Mouse (Mus musculus) mature B cell (primary cell): Measurements from ENCODE around the gene Dennd1a.
"Not testable (repeated sequence)": the region's sequence is repeated elsewhere in the genome, so short reads cannot be mapped to it uniquely, and the experiment has no call there.

Experiments used
- in situ Hi-C: fragments of 300-500 bp; cut with MboI; formaldehyde crosslinking; loops from 2 replicates; pipeline ENCODE4 v1.14.3; 2019

Gene Dennd1a

GRCm38 (mm10) chr2:37969713-37970485 lies 317.3 kb downstream of the Dennd1a start:
- in situ Hi-C loops, result no loop called here

DNA sequence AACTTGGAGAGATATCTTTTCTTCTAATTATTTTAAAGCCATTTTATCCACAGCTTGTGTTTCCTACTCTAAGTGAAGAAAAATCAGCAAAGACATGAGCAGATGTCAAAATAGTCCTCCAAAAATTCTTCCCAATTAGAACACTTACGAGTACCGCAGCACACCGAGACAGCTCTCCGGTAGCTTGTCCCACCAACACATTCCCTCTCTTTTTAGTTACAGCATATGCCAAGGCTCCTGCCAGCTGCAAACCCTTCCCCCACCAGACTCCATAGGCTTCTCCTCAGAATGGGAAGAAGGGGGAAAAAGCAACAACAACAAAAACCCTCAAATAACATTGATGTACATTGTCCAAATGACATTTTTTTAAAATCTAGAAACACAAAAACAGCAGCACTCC lies 322.7 kb downstream of the Dennd1a start:
- in situ Hi-C loops, result no loop called here

DNA sequence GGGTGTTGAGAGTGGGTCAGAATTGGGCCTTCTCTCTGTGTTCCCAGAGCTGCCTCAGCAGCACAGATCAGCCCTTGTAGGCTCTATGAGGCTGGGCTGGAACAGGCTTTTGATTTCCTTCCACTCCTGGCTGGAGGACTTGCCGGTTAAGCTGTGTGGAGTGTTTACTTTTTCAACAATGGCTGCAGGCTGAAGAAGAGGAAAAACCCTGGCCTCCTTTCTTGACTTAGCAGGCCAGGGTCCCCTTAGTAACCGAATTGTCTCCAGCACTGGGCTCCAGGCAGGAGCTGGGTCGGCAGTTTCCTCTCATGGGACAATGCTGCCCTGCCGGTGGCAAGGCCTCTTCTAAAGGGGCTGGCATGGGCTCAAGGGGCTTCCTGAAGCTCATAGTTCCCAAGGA lies 323.8 kb downstream of the Dennd1a start:
- in situ Hi-C loops, result no loop called here

- in situ Hi-C loops, result no loop called here
These were observed 338.8 kb downstream of the Dennd1a start for GRCm38 (mm10) chr2:37948424-37948823.

DNA sequence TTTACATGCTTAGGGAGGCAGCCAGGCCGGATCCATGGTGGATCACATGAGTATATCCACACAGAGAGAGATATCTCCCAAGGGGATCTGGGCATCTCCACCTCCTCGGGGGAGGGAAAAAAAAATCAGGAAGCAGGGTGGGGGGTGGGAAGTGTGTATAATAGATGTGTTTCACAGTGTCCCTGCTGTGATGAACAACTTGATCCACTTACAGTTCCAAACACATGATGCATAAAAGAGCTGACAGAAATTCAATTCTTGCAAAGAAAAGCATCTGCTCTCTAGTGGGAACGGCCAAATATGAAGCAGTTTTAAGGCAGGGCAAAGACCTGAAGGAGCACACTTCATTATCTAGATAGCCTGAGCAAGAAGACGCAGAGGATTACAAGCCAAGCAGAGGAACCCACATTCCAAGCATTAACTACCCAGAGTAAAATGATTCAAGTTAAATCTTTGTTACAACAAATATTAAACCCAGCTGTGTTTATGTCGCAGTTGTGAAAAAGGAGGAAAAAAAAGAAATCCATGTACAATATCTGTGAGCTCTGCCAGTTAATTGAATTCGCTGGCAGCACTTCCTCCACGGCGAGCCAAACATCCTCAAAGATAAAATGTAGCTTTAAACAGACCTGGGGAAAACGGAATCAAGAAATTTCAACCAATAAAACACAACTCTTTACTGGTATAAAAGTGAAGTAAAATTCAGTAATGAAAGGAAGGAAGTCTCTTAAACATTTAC lies 341.4 kb downstream of the Dennd1a start:
- in situ Hi-C loops, result no loop called here

GRCm38 (mm10) chr2:37942906-37943305 lies 344.3 kb downstream of the Dennd1a start:
- in situ Hi-C loops, result no loop called here

GRCm38 (mm10) chr2:37941741-37942140 lies 345.4 kb downstream of the Dennd1a start:
- in situ Hi-C loops, result no loop called here

DNA sequence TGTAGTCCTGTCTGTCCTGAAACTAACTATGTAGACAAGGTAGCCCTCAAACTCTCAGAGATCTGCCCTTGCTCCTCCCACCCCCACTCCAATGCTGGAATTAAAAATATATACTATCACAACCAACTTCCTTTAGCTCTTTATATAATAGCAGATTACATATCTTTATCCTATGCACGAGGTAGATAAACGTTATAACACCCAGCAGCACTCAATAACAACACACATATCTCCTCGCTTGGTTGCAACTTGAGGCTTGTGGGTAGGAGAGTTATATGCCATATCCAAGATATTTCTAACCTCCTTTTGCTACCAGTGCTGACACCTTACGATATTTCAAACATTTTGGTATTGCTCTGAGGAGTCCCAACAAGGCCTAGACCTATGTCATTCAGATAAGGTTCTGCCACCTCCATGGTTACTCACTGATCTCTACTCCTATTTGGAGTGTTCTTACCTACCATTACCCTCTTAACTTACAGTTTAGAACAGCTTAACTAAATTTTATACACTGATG lies 346.3 kb downstream of the Dennd1a start:
- in situ Hi-C loops, result no loop called here

DNA sequence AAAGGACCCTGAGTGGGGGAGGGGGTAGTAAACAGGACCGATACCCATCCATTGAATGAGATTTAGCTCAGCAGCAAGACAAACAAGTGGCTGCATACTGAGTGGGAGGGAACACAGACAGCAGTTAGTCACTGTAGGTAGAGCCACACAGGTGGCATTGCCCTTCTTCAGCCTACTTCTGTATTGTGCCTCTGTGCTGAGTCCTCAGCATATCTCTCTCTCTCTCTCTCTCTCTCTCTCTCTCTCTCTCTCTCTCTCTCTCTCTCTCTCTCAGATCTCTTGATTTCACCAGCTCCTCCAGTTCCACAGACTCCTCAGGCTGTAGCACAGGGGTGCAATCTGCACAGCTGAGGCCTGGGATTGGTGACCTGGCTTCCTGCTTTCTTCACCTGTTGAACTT lies 347.2 kb downstream of the Dennd1a start:
- in situ Hi-C loops, result no loop called here

DNA sequence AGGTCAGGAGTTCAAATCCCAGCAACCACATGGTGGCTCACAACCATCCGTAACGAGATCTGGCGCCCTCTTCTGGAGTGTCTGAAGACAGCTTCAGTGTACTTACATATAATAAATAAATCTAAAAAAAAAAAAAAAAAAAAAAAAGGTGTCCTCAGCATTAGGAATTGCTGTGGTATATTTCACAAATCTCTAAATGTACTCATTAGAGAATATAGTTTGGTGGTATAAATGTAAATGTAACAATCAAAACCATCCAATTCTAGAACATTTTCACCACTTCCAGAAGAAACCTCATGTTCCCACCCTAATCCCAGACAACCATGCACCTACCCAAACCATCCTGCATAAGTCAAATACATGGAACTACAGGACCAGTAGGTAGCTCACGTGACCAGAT lies 350.3 kb downstream of the Dennd1a start:
- in situ Hi-C loops, result not testable (repeated sequence)

- in situ Hi-C loops, result no loop called here
These were observed 354.9 kb downstream of the Dennd1a start for GRCm38 (mm10) chr2:37932240-37932639.

- in situ Hi-C loops, result no loop called here
These were observed 355.9 kb downstream of the Dennd1a start for GRCm38 (mm10) chr2:37931018-37931930.

DNA sequence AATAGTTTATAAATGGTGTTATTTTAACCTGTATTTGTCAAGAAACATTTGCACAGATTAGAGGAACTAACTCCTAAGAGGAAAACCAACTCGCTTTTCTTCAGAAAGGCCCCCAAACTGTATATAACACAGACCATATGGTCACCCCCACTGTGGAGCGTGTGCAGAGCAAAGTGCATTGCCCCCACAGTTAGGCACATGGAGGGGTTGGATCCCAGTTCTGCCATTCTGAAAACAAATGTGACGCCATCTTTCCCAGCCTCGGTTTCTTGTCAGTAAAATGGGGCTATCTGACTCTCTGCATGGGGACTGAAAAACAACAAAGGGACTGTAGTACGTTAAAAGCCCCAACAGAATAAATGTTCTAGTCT lies 361.1 kb downstream of the Dennd1a start:
- in situ Hi-C loops, result loop anchor here (10.0 kb wide), 1 partner anchor 449 kb away; no protein-coding TSS in a partner anchor

DNA sequence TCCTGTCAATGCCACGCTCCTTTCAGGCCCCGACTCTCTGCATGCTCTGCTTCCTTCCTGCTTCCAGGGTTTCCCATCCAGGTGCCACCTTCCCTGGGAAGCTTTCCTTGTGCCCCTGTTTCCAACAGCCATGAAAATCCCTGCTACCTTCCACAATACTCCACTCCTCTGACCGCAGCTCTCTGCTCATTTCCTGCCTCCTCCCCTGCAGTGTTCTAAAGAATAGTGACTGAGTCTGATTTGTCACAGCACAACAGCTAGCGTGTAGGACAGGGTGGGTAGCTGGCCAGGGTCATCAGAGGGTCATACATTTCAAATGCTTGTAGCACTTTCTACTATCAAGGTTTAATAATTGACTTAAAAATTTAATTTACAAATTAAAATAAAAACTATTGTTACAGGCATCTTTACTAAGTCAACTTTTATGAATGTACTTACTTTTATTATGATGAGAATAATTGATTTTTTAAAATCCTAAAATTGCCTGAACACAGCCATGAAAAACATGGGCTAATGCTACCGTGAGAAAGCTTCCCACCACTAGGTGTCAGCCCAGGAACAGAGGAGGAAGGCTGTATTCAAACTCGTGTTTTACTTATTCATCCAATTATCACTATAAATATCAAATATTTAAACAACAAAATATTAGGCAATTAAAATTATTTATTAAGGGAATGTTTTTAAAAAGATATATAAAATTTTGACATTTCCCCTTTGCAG lies 361.6 kb downstream of the Dennd1a start:
- in situ Hi-C loops, result loop anchor here (10.0 kb wide), 1 partner anchor 449 kb away; no protein-coding TSS in a partner anchor

DNA sequence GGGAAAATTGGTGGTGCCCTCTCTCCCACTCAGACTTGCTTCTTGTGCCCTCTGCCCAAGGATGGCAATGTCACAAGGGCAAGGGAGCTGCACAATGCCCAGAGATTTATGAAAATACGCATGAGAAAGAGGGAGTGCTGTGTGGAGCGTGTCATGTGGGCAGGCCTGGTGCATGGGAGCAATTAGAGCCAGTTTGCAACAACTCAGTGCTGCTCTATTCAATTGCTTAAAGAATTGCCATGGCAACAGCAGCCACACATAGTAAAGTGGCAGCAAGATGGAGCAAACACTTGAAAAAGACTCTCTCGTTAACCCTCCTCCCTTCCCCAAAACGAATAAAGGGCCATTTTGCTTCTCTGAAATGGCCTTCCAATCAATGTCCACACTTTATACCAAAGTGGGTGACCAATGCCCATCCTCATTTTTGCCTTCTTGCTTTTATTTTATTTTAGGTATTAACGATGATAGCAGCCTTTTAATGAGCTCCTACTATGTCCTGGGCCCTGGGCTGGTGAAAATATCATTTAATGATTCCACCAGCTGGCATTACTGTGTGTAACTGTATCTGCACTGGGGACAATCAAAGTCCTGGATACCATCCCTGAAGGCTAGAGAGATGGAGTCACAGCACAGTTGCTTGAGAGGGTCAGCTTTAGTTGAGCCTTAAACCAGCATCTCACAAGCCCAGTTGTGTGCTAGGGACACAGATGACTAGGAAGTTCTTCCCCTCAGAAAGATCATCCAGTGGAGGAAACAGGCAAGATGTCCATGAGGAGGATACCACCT lies 378.3 kb downstream of the Dennd1a start:
- in situ Hi-C loops, result no loop called here

GRCm38 (mm10) chr2:37908296-37908695 lies 378.9 kb downstream of the Dennd1a start:
- in situ Hi-C loops, result no loop called here

DNA sequence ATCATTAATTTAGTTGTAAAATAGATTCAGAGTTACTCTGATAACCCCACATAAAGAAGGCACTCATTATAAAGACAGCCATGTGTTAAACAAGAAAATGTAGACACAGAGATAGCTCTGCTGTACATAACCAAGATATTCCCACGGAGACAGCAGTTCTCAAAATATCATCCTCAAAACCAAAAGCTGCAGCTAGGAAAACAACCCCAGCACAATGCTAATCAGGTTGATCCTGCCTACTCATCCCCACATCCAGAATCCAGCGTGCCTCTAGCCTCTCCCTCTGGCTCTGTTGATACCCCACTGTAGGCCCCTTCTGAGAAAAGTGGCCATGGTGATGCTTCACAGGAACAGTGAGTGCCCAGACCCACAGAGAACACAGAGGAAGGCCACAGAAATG lies 380.9 kb downstream of the Dennd1a start:
- in situ Hi-C loops, result no loop called here

DNA sequence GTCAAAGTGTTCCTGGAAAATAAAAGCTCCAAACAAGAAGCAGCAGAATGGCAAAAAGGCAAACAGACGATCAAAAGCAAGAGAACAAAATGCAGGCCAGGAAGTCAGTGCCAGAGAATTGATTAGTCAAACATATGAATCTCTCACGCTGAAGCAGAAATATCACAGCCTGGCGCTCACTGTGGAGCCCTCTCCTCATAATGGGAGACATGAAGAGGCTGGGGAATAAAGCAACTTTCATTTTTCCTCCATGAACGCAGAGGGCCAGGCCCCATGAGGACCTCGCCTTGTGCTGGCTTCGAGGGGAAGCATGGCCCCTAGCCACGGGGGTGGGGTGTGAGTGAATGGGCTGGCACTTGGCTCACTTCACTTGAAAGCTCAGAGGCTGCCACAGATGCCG lies 383.9 kb downstream of the Dennd1a start:
- in situ Hi-C loops, result no loop called here

- in situ Hi-C loops, result no loop called here
These were observed 404.0 kb downstream of the Dennd1a start for GRCm38 (mm10) chr2:37883214-37883613.

- in situ Hi-C loops, result no loop called here
These were observed 405.8 kb downstream of the Dennd1a start for GRCm38 (mm10) chr2:37881262-37881913.
